ENCODE assay signal across 20 mouse cellular contexts in the genomic region with DNA sequence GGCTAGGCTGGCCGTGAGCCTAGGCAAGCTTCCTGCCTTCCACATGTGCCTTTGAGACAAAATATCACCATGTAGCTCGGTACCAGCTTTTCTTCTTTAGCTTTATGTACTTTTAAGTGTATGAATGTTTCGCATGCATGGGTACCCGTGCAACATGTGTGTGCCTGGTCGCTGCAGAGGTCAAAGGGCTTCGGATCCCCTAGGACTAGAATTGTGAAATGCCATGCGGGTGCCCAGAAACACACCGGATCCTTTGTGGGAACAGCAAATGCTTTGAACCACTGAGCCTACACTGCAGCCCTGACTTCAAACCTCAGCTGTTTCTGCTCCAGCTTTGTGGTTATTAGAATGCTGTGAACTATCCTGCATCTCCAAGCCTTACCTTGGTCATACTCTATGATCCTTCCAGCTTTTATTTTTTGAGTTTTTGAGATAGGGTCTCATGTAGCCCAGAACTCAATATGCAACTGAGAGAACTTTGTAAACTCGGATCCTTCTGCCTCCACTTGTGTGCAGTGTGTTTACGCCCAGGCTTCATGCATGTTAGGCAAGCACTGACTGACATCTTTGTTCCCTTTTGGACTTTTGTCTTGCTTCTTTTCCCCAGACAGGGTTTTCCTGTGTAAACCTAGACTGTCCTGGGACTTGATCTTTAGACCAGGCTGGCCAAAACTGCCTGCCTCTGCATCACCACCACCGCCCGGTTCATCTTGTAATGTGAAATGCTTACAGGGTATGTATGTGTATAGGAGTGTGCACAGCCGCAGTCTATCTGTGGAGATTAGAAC. TPM values are rescaled to one million over a fixed set of nuclear protein-coding genes. Genes with fewer than 3 reads are reported as not detected.
A peak's percentile ranks its signal among the peaks of the same experiment; 100 is the strongest.
DNase-seq lines count a peak whose midpoint lies in the region; ATAC-seq and TF ChIP-seq lines count a peak whose summit lies in the region.
"Had no signal": no experiment of that assay in that cellular context is flagged by ENCODE, and none has a peak within 500 bp of the region (broad histone marks: within the 10 kb centered on the region; RNA-seq: fewer than 3 reads in every experiment).

No protein-coding gene starts in this region.

- WGBS in kidney, embryonic 15.5 days: 89% methylated on average over 13 of the region's 13 CpGs
- WGBS in liver, postnatal 0 days (ENCODE audit: insufficient replicate concordance): 76% methylated on average over 13 of the region's 13 CpGs
- WGBS in embryonic facial prominence, embryonic 10.5 days: 88% methylated on average over 13 of the region's 13 CpGs

- no peak overlapping the region for H3ac ChIP-seq in C2C12 (ENCODE audit: control insufficient read depth, insufficient read length, low read depth)

- TF ChIP-seq EP300 in MEL (IDR thresholded peaks at IDR 0.05; ENCODE audit: low read depth in 1 of 2, low read length in 2 of 2): no peak
- TF ChIP-seq EP300 in liver, postnatal 0 days (IDR thresholded peaks at IDR 0.05; ENCODE audit: low read depth): no peak

- peak overlapping the region; percentile 67; the same call in 1 of the 2 replicates for H3K27ac ChIP-seq in kidney, embryonic 15.5 days
- H3K27ac ChIP-seq in MEL (ENCODE audit: control insufficient read depth, low read depth, low read length): no peak overlapping the region
- 0 out of 2 replicates have a peak overlapping the region, but pooled peaks have one; percentile 11 for H3K27ac ChIP-seq in liver, postnatal 0 days (ENCODE audit: low read depth)
- no peak overlapping the region for H3K27ac ChIP-seq in embryonic facial prominence, embryonic 10.5 days (replicated peaks)
- H3K27ac ChIP-seq: forebrain, embryonic 13.5 days; hindbrain, embryonic 13.5 days; liver, embryonic 15.5 days had no signal

- TF ChIP-seq RAD21 in MEL (IDR thresholded peaks at IDR 0.05; ENCODE audit: low read depth, low read length): no peak

- H3K27me3 ChIP-seq in kidney, embryonic 15.5 days: no peaks in the 10 kb centered on the region
- H3K27me3 ChIP-seq in C2C12 (ENCODE audit: control insufficient read depth, insufficient read depth, insufficient read length): no peaks in the 10 kb centered on the region
- H3K27me3 ChIP-seq in MEL (ENCODE audit: control insufficient read depth in 1 of 2, insufficient read depth in 2 of 2, low read length in 2 of 2): no peaks in the 10 kb centered on the region
- no peaks in the 10 kb centered on the region for H3K27me3 ChIP-seq in liver, postnatal 0 days (ENCODE audit: insufficient read depth, low read length)
- no peaks in the 10 kb centered on the region for H3K27me3 ChIP-seq in embryonic facial prominence, embryonic 10.5 days (replicated peaks; ENCODE audit: low read depth, poor library complexity, severe bottlenecking)
- H3K27me3 ChIP-seq: forebrain, embryonic 13.5 days; heart, embryonic 12.5 days; hindbrain, embryonic 13.5 days had no signal

- ATAC-seq in kidney, embryonic 15.5 days (replicated peaks; ENCODE audit: low FRiP score): no peak
- peak; percentile 25; the same call in 1 of the 2 replicates for ATAC-seq in liver, postnatal 0 days
- ATAC-seq: CD4-positive, CD25-positive, alpha-beta regulatory T cell, adult 4 months; forebrain, embryonic 13.5 days had no signal

- H3K79me2 ChIP-seq in C2C12 (ENCODE audit: control insufficient read depth, insufficient read depth) (no peaks in the 10 kb centered on the region), MEL (ENCODE audit: control insufficient read depth, insufficient read depth, low read length, poor library complexity) (no peaks in the 10 kb centered on the region)

- DNase-seq in kidney, adult 11 months: no peak
- DNase-seq in MEL (ENCODE audit: low read depth, low spot score): no peak
- no peak for DNase-seq in liver, postnatal 0 days
- no peak for DNase-seq in cerebellum, adult 18-20 months
- no peak for DNase-seq in embryonic facial prominence, embryonic 10.5 days (ENCODE audit: low spot score)
- DNase-seq: cerebellum, postnatal 36 days; gastrocnemius, postnatal 10 days; heart, adult 11 months; heart, postnatal 14 days; retina, postnatal 1 day; right cerebral cortex, postnatal 4 days; thymus, adult 2 months had no signal

- H3K9ac ChIP-seq in kidney, embryonic 15.5 days: no peak overlapping the region
- no peak overlapping the region for H3K9ac ChIP-seq in MEL (ENCODE audit: control insufficient read depth, low read depth, low read length, poor library complexity, severe bottlenecking)
- H3K9ac ChIP-seq in liver, postnatal 0 days (replicated peaks): no peak overlapping the region
- H3K9ac ChIP-seq: forebrain, embryonic 13.5 days; heart, embryonic 12.5 days; hindbrain, embryonic 13.5 days; liver, embryonic 15.5 days had no signal

- no peak overlapping the region for H3K4me2 ChIP-seq in kidney, embryonic 15.5 days
- no peak overlapping the region for H3K4me2 ChIP-seq in liver, postnatal 0 days (ENCODE audit: low read depth, low read length)
- H3K4me2 ChIP-seq: forebrain, embryonic 13.5 days; heart, embryonic 12.5 days; hindbrain, embryonic 13.5 days; liver, embryonic 15.5 days had no signal

- H3K4me1 ChIP-seq in kidney, embryonic 15.5 days: peaks cover 4% of the 10 kb centered on the region; the same call in 1 of the 2 replicates
- peaks cover 2 to 11% of the 10 kb centered on the region in 2 experiments; a peak in 2 of 4 replicates for H3K4me1 ChIP-seq in MEL (ENCODE audit: control insufficient read depth in 1 of 2, insufficient read depth in 2 of 2, low read length in 2 of 2)
- H3K4me1 ChIP-seq in liver, postnatal 0 days (ENCODE audit: insufficient read depth): 0 out of 2 replicates have a peak, but pooled peaks cover 3% of the 10 kb centered on the region
- no peaks in the 10 kb centered on the region for H3K4me1 ChIP-seq in embryonic facial prominence, embryonic 10.5 days
- H3K4me1 ChIP-seq: forebrain, embryonic 13.5 days; heart, embryonic 12.5 days; hindbrain, embryonic 13.5 days had no signal

- TF ChIP-seq CTCF in C2C12 (IDR thresholded peaks at IDR 0.05; ENCODE audit: control insufficient read depth, insufficient read depth, insufficient read length): no peak
- TF ChIP-seq CTCF in MEL (IDR thresholded peaks at IDR 0.05 in 2 of 3, conservative IDR thresholded peaks at IDR 0.05 in 1 of 3; ENCODE audit: control insufficient read depth in 1 of 3, insufficient read depth in 1 of 3, low read depth in 2 of 3, low read length in 3 of 3, poor library complexity in 1 of 3, severe bottlenecking in 1 of 3): no peak
- TF ChIP-seq CTCF in liver, postnatal 0 days (IDR thresholded peaks at IDR 0.05; ENCODE audit: low read depth): no peak

- H3K9me3 ChIP-seq in kidney, embryonic 15.5 days (replicated peaks): no peaks in the 10 kb centered on the region
- no peaks in the 10 kb centered on the region for H3K9me3 ChIP-seq in MEL (replicated peaks; ENCODE audit: insufficient read depth, low read length)
- no peaks in the 10 kb centered on the region for H3K9me3 ChIP-seq in liver, postnatal 0 days (ENCODE audit: low read length)
- H3K9me3 ChIP-seq in embryonic facial prominence, embryonic 10.5 days: no peaks in the 10 kb centered on the region
- H3K9me3 ChIP-seq: forebrain, embryonic 13.5 days; G1E; hindbrain, embryonic 13.5 days; liver, embryonic 15.5 days had no signal

- TF ChIP-seq POLR2A in MEL (IDR thresholded peaks at IDR 0.05; ENCODE audit: control insufficient read depth in 1 of 2, insufficient read depth in 1 of 2, low read depth in 1 of 2, low read length in 2 of 2, poor library complexity in 1 of 2): 0 out of 4 replicates have a peak, but pooled peaks of 1 of the 2 experiments have one; percentile 17

- H3K79me3 ChIP-seq in C2C12 (ENCODE audit: low read depth): no peaks in the 10 kb centered on the region

- H3K4me3 ChIP-seq in kidney, embryonic 15.5 days (replicated peaks): no peak overlapping the region
- H3K4me3 ChIP-seq in C2C12 (ENCODE audit: insufficient read depth, poor library complexity, severe bottlenecking): no peak overlapping the region
- H3K4me3 ChIP-seq in MEL (ENCODE audit: control insufficient read depth in 1 of 2, insufficient read depth in 1 of 2, low read depth in 2 of 2, low read length in 2 of 2): no peak overlapping the region
- no peak overlapping the region for H3K4me3 ChIP-seq in liver, postnatal 0 days (ENCODE audit: low read depth, low read length)
- H3K4me3 ChIP-seq in embryonic facial prominence, embryonic 10.5 days: no peak overlapping the region
- H3K4me3 ChIP-seq: forebrain, embryonic 13.5 days; heart, embryonic 12.5 days; hindbrain, embryonic 13.5 days; liver, embryonic 15.5 days had no signal

- H3K36me3 ChIP-seq in kidney, embryonic 15.5 days: peaks cover 52% of the 10 kb centered on the region
- H3K36me3 ChIP-seq in C2C12 (ENCODE audit: control insufficient read depth, insufficient read depth) (peaks cover 57% of the 10 kb centered on the region), MEL (ENCODE audit: control insufficient read depth in 1 of 2, insufficient read depth in 2 of 2, low read length in 2 of 2) (peaks cover 8 to 9% of the 10 kb centered on the region in 2 experiments; a peak in 3 of 4 replicates)
- peaks cover 37% of the 10 kb centered on the region for H3K36me3 ChIP-seq in liver, postnatal 0 days (replicated peaks; ENCODE audit: insufficient read depth, low read length)
- H3K36me3 ChIP-seq in embryonic facial prominence, embryonic 10.5 days (replicated peaks): peaks cover 58% of the 10 kb centered on the region

RNA-seq across cellular contexts. Expression of a gene that starts 5.4 kb away (rescaled TPM):
- 5.0 and 5.2 TPM in 2 replicates for polyA plus RNA-seq in kidney, embryonic 15.5 days (2015; fragmentation: Nextera tagmentation; extraction: Ambion mirVana)
- 1.5 TPM for polyA plus RNA-seq in C2C12 (2012; fragmentation: generic; extraction: Trizol)
- total RNA-seq in MEL (2012; rRNA removed): 0.10 and 0.42 TPM in 2 replicates
- under 1 TPM in 1 of 2 experiments, not detected in 1; 0.72 TPM for polyA plus RNA-seq in MEL (2012; ENCODE audit: insufficient read depth in 1 of 2, insufficient read length in 2 of 2, low read depth in 1 of 2, low replicate concordance in 2 of 2, missing spikeins in 1 of 2)
- 0.99 and 1.4 TPM in 2 replicates for polyA plus RNA-seq in liver, postnatal 0 days (2015; fragmentation: Nextera tagmentation; extraction: Ambion mirVana)
- polyA plus RNA-seq in embryonic facial prominence, embryonic 10.5 days (2016; fragmentation: Nextera tagmentation; extraction: Ambion mirVana): 1.5 and 1.7 TPM in 2 replicates
- polyA plus RNA-seq: G1E had no signal

RNA-seq across cellular contexts. Expression of a gene that starts 38.8 kb away (rescaled TPM):
- 23.1 and 26.3 TPM in 2 replicates for polyA plus RNA-seq in kidney, embryonic 15.5 days (2015; fragmentation: Nextera tagmentation; extraction: Ambion mirVana)
- polyA plus RNA-seq in C2C12 (2012; fragmentation: generic; extraction: Trizol): 34.8 TPM
- 47.4 and 56.7 TPM in 2 replicates for total RNA-seq in MEL (2012; rRNA removed)
- polyA plus RNA-seq in MEL (2012; ENCODE audit: insufficient read depth in 1 of 2, insufficient read length in 2 of 2, low read depth in 1 of 2, low replicate concordance in 2 of 2, missing spikeins in 1 of 2): 10 to 100 TPM in 1 of 2 experiments, not detected in 1; 58.1 TPM
- polyA plus RNA-seq in liver, postnatal 0 days (2015; fragmentation: Nextera tagmentation; extraction: Ambion mirVana): 7.3 and 8.2 TPM in 2 replicates
- 35.3 and 45.0 TPM in 2 replicates for polyA plus RNA-seq in embryonic facial prominence, embryonic 10.5 days (2016; fragmentation: Nextera tagmentation; extraction: Ambion mirVana)

RNA-seq across cellular contexts. Expression of a gene that starts 42.4 kb away (rescaled TPM):
- 34.8 and 37.4 TPM in 2 replicates for polyA plus RNA-seq in kidney, embryonic 15.5 days (2015; fragmentation: Nextera tagmentation; extraction: Ambion mirVana)
- polyA plus RNA-seq in C2C12 (2012; fragmentation: generic; extraction: Trizol) (46.9 TPM), MEL (2012; ENCODE audit: insufficient read depth in 1 of 2, insufficient read length in 2 of 2, low read depth in 1 of 2, low replicate concordance in 2 of 2, missing spikeins in 1 of 2) (100 to 1,000 TPM in 1 of 2 experiments, 10 to 100 TPM in 1; 41.5 to 108 TPM)
- total RNA-seq in MEL (2012; rRNA removed): 16.9 and 18.2 TPM in 2 replicates
- 3.3 and 4.2 TPM in 2 replicates for polyA plus RNA-seq in liver, postnatal 0 days (2015; fragmentation: Nextera tagmentation; extraction: Ambion mirVana)
- 50.3 and 52.0 TPM in 2 replicates for polyA plus RNA-seq in embryonic facial prominence, embryonic 10.5 days (2016; fragmentation: Nextera tagmentation; extraction: Ambion mirVana)

RNA-seq across cellular contexts. Expression of a gene that starts 42.8 kb away (rescaled TPM):
- 99.1 and 106 TPM in 2 replicates for polyA plus RNA-seq in kidney, embryonic 15.5 days (2015; fragmentation: Nextera tagmentation; extraction: Ambion mirVana)
- polyA plus RNA-seq in C2C12 (2012; fragmentation: generic; extraction: Trizol): 233 TPM
- 191 and 197 TPM in 2 replicates for total RNA-seq in MEL (2012; rRNA removed)
- polyA plus RNA-seq in MEL (2012; ENCODE audit: insufficient read depth in 1 of 2, insufficient read length in 2 of 2, low read depth in 1 of 2, low replicate concordance in 2 of 2, missing spikeins in 1 of 2): 100 to 1,000 TPM in 1 of 2 experiments, not detected in 1; 281 TPM
- polyA plus RNA-seq in liver, postnatal 0 days (2015; fragmentation: Nextera tagmentation; extraction: Ambion mirVana): 31.3 and 38.0 TPM in 2 replicates
- 161 and 173 TPM in 2 replicates for polyA plus RNA-seq in embryonic facial prominence, embryonic 10.5 days (2016; fragmentation: Nextera tagmentation; extraction: Ambion mirVana)

Comparison
In these comparisons a context has a peak if more than half of its experiments do, and no peak if none do; other contexts are left out.
1. H3K27ac ChIP-seq: peak in kidney, embryonic 15.5 days (single experiment) and liver, postnatal 0 days (single experiment); none in MEL (single experiment) and embryonic facial prominence, embryonic 10.5 days (single experiment).